Mouse (Mus musculus) kidney, adult 2 months (tissue): ENCODE measurements around the gene Pank2. TPM values are rescaled to one million over a fixed set of nuclear protein-coding genes. Genes with fewer than 3 reads are reported as not detected.

ENCODE experiments used
- DNase-seq: peaks from one replicate; pipeline ENCODE4 v3.0.0; 2021
- H3K27ac ChIP-seq: fragments of 200-500 bp; 2 replicates; pipeline ENCODE4 v1.5.1; 2012; ENCODE audit warnings: low read depth, low read length, control low read depth, inconsistent platforms; ENCODE audit not compliant: insufficient read depth
- H3K27me3 ChIP-seq: fragments of 200-500 bp; replicated peaks from 2 replicates; pipeline ENCODE4 v1.6.1; 2012; ENCODE audit warnings: mild to moderate bottlenecking, moderate library complexity, low read length, inconsistent platforms; ENCODE audit not compliant: control insufficient read depth, insufficient read depth
- H3K36me3 ChIP-seq: fragments of 200-500 bp; 2 replicates; pipeline ENCODE4 v1.6.1; 2012; ENCODE audit warnings: mild to moderate bottlenecking, moderate library complexity, low read length, inconsistent platforms; ENCODE audit not compliant: control insufficient read depth, insufficient read depth
- H3K4me1 ChIP-seq: fragments of 200-500 bp; 2 replicates; pipeline ENCODE4 v1.6.1; 2011; ENCODE audit warnings: low read length; ENCODE audit not compliant: control insufficient read depth, insufficient read depth
- H3K4me3 ChIP-seq: fragments of 200-500 bp; 2 replicates; pipeline ENCODE4 v1.5.1; 2011; ENCODE audit warnings: mild to moderate bottlenecking, low read depth, low read length, control low read depth; ENCODE audit not compliant: insufficient read depth
- CTCF ChIP-seq: fragments of 200-500 bp; conservative IDR thresholded peaks from 2 replicates; pipeline ENCODE4 v1.5.1; 2011; ENCODE audit warnings: low read depth, mild to moderate bottlenecking, control low read depth, low read length, moderate library complexity, mixed read lengths; ENCODE audit not compliant: insufficient read depth, insufficient read length
- POLR2A ChIP-seq: fragments of 200-500 bp; IDR thresholded peaks from one replicate; pipeline ENCODE4 v1.6.1; 2011; ENCODE audit warnings: low read depth, low read length, control low read depth
- WGBS: fragments of 180-500 bp; shearing (Covaris S2); methylation state at CpG from one replicate; pipeline ENCODE4 v1.1.7; 2018; 5-methylcytosine and 5-hydroxymethylcytosine counted together
- polyA plus RNA-seq: library from polyadenylated mRNA; depleted of rRNA; stranded (reverse); fragments of >200 nt; gene quantifications from 2 replicates; pipeline ENCODE4 v1.2.3, GENCODE M21; 2012; rRNA removed

Pank2 gene
- polyA plus RNA-seq = 13.0 and 13.8 TPM in 2 replicates

GRCm38 (mm10) chr2:131262213-131262672 lies at the start of gene Pank2:
Gene Pank2 (plus strand): TSS chr2:131262495.
- Histone ChIP-seq H3K27me3 (no peaks in the 10 kb centered on the region), H3K27ac (peak within 1 kb of the TSS; percentile 91), H3K4me1 (peaks cover 2% of the 10 kb centered on the region; the same call in 1 of the 2 replicates), H3K4me3 (peak within 1 kb of the TSS; percentile 81), H3K36me3 (no peaks in the 10 kb centered on the region)
- DNase-seq = peak; percentile 99
- TF ChIP-seq CTCF = no peak
- no peak for TF ChIP-seq POLR2A
- under 1% methylated on average over 49 of the region's 49 CpGs for WGBS

- H3K36me3 ChIP-seq = no peaks in the 10 kb centered on the region
- WGBS = 90% methylated on average over 7 of the region's 7 CpGs
- peaks cover 19% of the 10 kb centered on the region for H3K4me1 ChIP-seq
- TF ChIP-seq POLR2A = no peak
- no peak for TF ChIP-seq CTCF
- DNase-seq = no peak
- no peak overlapping the region for H3K27ac ChIP-seq
- H3K27me3 ChIP-seq = no peaks in the 10 kb centered on the region
- H3K4me3 ChIP-seq = no peak overlapping the region
Measured at GRCm38 (mm10) chr2:131213773-131214172, 48.5 kb upstream of the Pank2 start.

GRCm38 (mm10) chr2:131215941-131216858 lies 46.1 kb upstream of the Pank2 start:
- H3K27ac ChIP-seq = peak overlapping the region; percentile 48
- WGBS = 25% methylated on average over 7 of the region's 7 CpGs
- no peak overlapping the region for H3K4me3 ChIP-seq

GRCm38 (mm10) chr2:131220030-131220429 lies 42.3 kb upstream of the Pank2 start:
- Histone ChIP-seq H3K4me1 (peaks cover 8% of the 10 kb centered on the region), H3K36me3 (no peaks in the 10 kb centered on the region), H3K4me3 (no peak overlapping the region), H3K27me3 (no peaks in the 10 kb centered on the region), H3K27ac (no peak overlapping the region)
- no peak for DNase-seq
- WGBS = 62% methylated on average over 4 of the region's 4 CpGs
- no peak for TF ChIP-seq POLR2A
- TF ChIP-seq CTCF = no peak

More at GRCm38 (mm10) chr2:131215941-131216858, 46.1 kb upstream of the Pank2 start:
- Histone ChIP-seq H3K27me3 (no peaks in the 10 kb centered on the region), H3K36me3 (no peaks in the 10 kb centered on the region), H3K4me1 (peaks cover 8% of the 10 kb centered on the region)
- peak; percentile 78 for DNase-seq
- TF ChIP-seq POLR2A (no peak), CTCF (no peak)

GRCm38 (mm10) chr2:131221853-131222515 lies 40.3 kb upstream of the Pank2 start:
- Histone ChIP-seq H3K27ac (no peak overlapping the region), H3K4me3 (no peak overlapping the region), H3K36me3 (no peaks in the 10 kb centered on the region), H3K27me3 (no peaks in the 10 kb centered on the region), H3K4me1 (peaks cover 3% of the 10 kb centered on the region; the same call in 1 of the 2 replicates)
- 29% methylated on average over 3 of the region's 3 CpGs for WGBS
- TF ChIP-seq POLR2A (no peak), CTCF (no peak)
- peak; percentile 34 for DNase-seq

GRCm38 (mm10) chr2:131222562-131222961 lies 39.7 kb upstream of the Pank2 start:
- WGBS = 30% methylated on average over 5 of the region's 5 CpGs

GRCm38 (mm10) chr2:131223569-131223968 lies 38.7 kb upstream of the Pank2 start:
- 83% methylated on average over 1 of the region's 1 CpGs for WGBS
- Histone ChIP-seq H3K27me3 (no peaks in the 10 kb centered on the region), H3K4me1 (peaks cover 3% of the 10 kb centered on the region; the same call in 1 of the 2 replicates), H3K36me3 (no peaks in the 10 kb centered on the region), H3K27ac (no peak overlapping the region), H3K4me3 (no peak overlapping the region)
- no peak for TF ChIP-seq POLR2A
- TF ChIP-seq CTCF = no peak
- DNase-seq = no peak

More at GRCm38 (mm10) chr2:131222562-131222961, 39.7 kb upstream of the Pank2 start:
- no peak overlapping the region for H3K27ac ChIP-seq
- H3K4me3 ChIP-seq = no peak overlapping the region
- no peaks in the 10 kb centered on the region for H3K27me3 ChIP-seq
- TF ChIP-seq CTCF (no peak), POLR2A (no peak)
- DNase-seq = peak; percentile 37
- no peaks in the 10 kb centered on the region for H3K36me3 ChIP-seq
- H3K4me1 ChIP-seq = peaks cover 3% of the 10 kb centered on the region; the same call in 1 of the 2 replicates
